Comparison of ENCODE assay signal across 17 mouse cellular contexts in genomic region chr14:62395346-62395745, GRCm38 (mm10).
DNase-seq lines count a peak whose midpoint lies in the region.
"Had no signal": no experiment of that assay in that cellular context is flagged by ENCODE, and none has a peak within 500 bp of the region (broad histone marks: within the 10 kb centered on the region; RNA-seq: fewer than 3 reads in every experiment).

No protein-coding gene starts in this region.

- DNase-seq in adrenal gland, postnatal 10 days = peak; percentile 38
- DNase-seq in adrenal gland, postnatal 25 days = no peak
- DNase-seq in adrenal gland, postnatal 36 days = peak; percentile 15 to 38
- no peak for DNase-seq in adrenal gland, adult (ENCODE audit: inconsistent age in 2 of 2, low spot score in 1 of 2)
- DNase-seq in brain, adult 2 months (ENCODE audit: low read depth, low spot score) = peak; percentile 41
- peak; percentile 67 for DNase-seq in retina, postnatal 1 day
- DNase-seq in layer of hippocampus, adult 11-12 months (ENCODE audit: low spot score) = no peak
- DNase-seq: adrenal gland, adult 2 months; B cell, adult 2 months; cerebellum, adult 11 months; cerebellum, adult 18-20 months; cerebellum, adult 8-10 months; cerebellum, adult 9-11 months; cerebellum, postnatal 14 days; cerebellum, postnatal 36 days; embryo, embryonic 11 days; forebrain, postnatal 0 days had no signal

Comparison
In these comparisons a context has a peak if more than half of its experiments do, and no peak if none do; other contexts are left out.
1. DNase-seq: peak in adrenal gland, postnatal 10 days (single experiment), adrenal gland, postnatal 36 days (2 of 2), brain, adult 2 months (single experiment) and retina, postnatal 1 day (single experiment); none in adrenal gland, postnatal 25 days (single experiment), adrenal gland, adult (0 of 2) and layer of hippocampus, adult 11-12 months (single experiment).